Mouse (Mus musculus): ENCODE measurements at regions not wholly inside any gene's neighbourhood (a gene's known extent, or its start where the extent isn't known, plus 50 kb on each side); places are given as distances from the start of the nearest gene placed in this dataset.

DNA sequence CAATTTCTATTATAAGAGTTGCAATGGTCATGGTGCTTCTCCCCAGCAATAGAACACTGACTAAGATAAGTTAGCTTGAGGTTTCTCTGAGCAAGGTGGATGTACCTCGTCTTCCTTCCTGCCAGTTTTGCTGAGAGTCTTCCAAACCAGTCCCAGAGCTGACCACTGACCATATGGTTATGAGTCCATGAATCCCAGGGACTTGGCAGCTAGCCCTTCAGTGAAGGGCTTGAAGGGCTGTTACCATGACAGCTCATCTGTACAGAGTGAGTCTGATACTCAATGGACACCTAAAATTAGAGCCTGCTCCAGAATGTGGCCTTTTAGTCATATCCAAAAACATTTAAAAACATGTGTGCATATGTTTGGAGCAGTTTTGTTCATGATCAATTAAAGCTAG lies 297.5 kb upstream of the Thsd7b start:
- no peak for DNase-seq (ENCODE audit: low spot score in 2 of 2)

DNA sequence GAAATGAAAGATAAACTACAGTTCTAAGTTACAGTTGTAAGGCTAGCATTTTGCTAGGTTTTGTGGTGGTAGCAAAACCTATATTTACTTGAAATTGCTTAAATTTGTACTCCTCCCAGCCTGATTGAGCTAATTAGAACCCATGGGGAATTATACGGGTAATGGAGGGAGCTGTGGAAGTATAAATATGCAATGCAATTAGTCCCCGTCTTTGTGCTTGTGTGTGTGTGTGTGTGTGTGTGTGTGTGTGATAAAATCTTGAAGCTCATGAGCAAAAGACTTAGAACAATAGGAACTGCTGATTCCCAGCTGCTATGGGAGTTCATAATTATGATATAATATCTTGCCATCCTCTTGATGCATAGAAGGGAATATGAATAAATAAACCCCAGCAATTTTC lies 321.7 kb upstream of the Thsd7b start:
- DNase-seq (ENCODE audit: low spot score in 2 of 2), result no peak

DNA sequence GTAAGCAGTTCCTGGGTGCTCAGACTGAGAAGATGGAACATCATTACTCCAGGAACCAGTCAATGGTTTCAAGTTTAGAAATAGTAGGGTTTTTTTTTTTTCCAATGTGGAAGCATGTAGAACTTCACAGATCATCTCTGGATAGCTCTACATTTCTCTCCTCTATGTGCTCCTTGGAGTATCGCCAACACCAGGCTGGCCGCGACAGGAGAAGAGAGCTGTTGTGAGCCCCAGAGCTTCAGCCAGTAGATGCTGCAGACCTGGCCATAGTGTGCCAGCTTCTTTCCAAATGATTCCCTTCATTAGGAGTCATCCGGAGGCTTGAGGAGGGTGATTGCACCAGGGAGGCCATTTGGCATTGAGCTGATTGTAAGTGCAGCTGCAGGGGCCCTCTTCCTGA lies 322.6 kb upstream of the Thsd7b start:
- no peak for DNase-seq (ENCODE audit: low spot score in 2 of 2)

DNA sequence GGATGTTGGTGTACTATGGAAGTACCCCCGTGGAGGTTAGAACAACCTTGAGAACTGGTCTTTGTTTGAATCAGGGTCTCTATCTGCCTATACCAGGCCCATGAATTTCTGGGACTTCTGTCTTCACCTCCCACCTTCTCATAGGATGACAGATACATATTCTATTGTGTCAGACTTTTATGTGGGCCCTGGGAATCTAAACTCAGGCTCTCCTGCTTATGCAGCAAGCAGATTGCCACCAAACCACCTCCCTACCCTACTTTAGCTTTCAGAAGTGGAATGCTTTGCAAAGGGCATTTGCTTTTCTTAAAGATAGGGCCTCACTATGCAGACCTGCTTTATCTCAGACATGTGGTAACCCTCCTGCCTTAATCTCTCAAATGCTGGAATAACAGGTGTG lies 322.7 kb upstream of the Cxcr4 start:
- DNase-seq (ENCODE audit: low spot score in 2 of 2), result no peak

- DNase-seq (ENCODE audit: low spot score in 2 of 2), result no peak
Observed at GRCm38 (mm10) chr1:128912532-128912931, 320.4 kb upstream of the Cxcr4 start.

DNA sequence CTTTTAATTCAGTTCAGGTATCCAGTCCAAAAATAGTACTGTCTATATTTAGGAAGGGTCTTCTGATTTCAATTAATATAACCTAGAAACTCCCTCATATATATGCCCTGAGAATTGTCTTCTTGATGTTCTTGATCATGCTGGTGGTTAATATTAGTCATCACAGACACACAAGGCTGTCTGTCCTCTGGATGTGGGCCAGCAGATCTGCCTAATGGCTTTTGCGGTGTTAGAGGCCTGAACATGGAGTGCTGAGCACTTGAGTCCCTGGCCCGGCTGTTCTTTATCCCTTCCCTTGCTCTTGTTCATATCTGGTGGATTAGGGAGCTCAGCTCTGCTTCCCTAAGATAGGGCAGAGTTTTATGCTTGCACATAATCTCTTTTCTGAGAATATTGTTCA lies 315.5 kb upstream of the Cxcr4 start:
- no peak for DNase-seq (ENCODE audit: low spot score in 2 of 2)

GRCm38 (mm10) chr1:128898025-128898424 lies 305.9 kb upstream of the Cxcr4 start:
- DNase-seq (ENCODE audit: low spot score in 2 of 2), result no peak

GRCm38 (mm10) chr1:128894546-128894945 lies 302.5 kb upstream of the Cxcr4 start:
- no peak for DNase-seq (ENCODE audit: low spot score in 2 of 2)

DNA sequence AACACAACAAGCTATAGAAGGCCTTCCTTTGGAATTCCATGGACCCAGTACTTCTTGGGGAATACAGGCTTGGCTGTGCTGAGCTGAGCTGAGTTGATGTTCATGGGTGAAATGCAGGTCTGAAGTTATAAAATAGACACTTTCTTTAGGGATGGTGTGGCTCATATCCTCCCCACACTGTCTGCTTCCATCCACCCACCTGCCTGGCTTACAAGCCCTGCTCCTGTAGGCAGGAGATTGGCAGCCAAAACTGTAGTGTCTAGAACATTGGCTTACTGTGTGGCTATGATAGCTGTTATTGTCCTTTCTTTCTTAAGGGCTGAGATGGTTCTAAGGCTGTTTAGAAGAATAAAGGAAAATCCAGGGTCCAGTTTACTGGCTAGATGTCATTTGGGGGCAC lies 286.2 kb upstream of the Cxcr4 start:
- peak in 1 of 2 experiments; percentile 58 for DNase-seq (ENCODE audit: low spot score in 2 of 2)

DNA sequence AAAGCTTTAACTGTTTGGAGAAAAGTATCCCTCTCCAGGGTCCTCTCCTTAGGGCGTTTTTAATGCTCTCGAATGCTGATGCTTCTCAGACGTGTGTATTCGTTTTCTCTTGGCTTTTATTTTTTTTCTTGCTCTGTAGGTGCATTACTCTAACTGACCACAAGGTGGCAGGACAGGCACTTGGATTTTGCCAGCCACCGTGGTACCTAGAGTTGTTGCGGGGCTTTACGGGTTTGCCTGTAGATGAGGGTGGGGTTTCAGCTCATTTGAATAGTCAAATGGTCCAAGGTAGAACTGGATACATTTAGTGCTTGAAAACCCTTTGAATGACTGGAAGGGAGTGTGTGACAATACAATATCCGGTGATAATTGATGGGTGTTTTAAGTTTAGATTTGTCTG lies 283.2 kb upstream of the Cxcr4 start:
- no peak for DNase-seq (ENCODE audit: low spot score in 2 of 2)

GRCm38 (mm10) chr1:128874190-128874589 lies 282.1 kb upstream of the Cxcr4 start:
- DNase-seq (ENCODE audit: low spot score in 2 of 2), result no peak

GRCm38 (mm10) chr1:128868761-128869160 lies 276.7 kb upstream of the Cxcr4 start:
- DNase-seq (ENCODE audit: low spot score in 2 of 2), result no peak

- DNase-seq (ENCODE audit: low spot score in 2 of 2), result no peak
Observed at GRCm38 (mm10) chr1:128860537-128860936, 268.4 kb upstream of the Cxcr4 start.

GRCm38 (mm10) chr1:128860094-128860493 lies 268.0 kb upstream of the Cxcr4 start:
- DNase-seq (ENCODE audit: low spot score in 2 of 2), result no peak

GRCm38 (mm10) chr1:128858661-128859060 lies 266.6 kb upstream of the Cxcr4 start:
- no peak for DNase-seq (ENCODE audit: low spot score in 2 of 2)

DNA sequence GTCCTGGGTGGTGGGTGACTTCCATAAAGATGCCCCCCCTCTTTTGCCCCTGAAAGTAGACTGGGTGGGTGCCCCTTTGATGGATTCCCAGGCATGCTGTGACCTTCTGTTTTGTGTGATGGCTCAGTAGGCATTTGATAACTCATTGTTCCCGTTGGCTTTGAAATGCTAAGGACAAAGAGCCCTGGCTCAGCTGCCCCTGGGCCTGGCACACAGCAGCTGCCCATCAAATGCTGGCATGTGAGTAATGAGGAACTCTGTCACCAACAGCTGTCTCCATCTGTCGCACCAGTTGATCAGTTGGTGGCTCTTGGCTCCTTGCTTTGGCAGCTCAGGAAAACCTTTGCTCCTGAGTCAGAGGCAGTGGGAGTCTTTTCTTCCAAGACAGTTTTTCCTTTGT lies 264.8 kb upstream of the Cxcr4 start:
- DNase-seq (ENCODE audit: low spot score in 2 of 2), result no peak

- DNase-seq (ENCODE audit: low spot score in 2 of 2), result no peak
Observed at GRCm38 (mm10) chr1:128854649-128855048, 262.6 kb upstream of the Cxcr4 start.

DNA sequence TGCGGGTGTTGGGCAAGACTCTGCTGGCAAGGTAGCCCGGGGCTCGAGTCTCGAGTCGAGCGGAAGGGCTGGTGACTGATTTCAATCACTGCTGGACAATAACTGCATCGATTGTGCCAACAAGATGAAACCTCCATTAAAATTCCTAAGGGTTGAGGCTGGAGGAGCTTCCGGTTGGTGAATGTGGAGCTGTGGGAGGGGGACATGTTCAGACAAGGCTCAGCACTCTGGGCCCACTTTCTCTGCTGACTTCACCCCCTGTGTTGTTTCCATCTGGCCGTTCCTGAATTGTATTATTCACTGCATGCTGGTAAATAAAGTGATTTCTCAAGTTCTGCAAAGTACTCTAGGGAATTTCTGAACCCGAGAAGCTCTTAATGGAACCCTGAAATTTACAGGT lies 261.2 kb upstream of the Cxcr4 start:
- no peak for DNase-seq (ENCODE audit: low spot score in 2 of 2)

- no peak for DNase-seq (ENCODE audit: low spot score in 2 of 2)
Observed at GRCm38 (mm10) chr1:128837361-128837760, 245.3 kb upstream of the Cxcr4 start.

GRCm38 (mm10) chr1:128835510-128835909 lies 243.4 kb upstream of the Cxcr4 start:
- DNase-seq (ENCODE audit: low spot score in 2 of 2), result no peak

GRCm38 (mm10) chr1:128833096-128833715 lies 241.1 kb upstream of the Cxcr4 start:
- no peak for DNase-seq (ENCODE audit: low spot score in 2 of 2)

DNA sequence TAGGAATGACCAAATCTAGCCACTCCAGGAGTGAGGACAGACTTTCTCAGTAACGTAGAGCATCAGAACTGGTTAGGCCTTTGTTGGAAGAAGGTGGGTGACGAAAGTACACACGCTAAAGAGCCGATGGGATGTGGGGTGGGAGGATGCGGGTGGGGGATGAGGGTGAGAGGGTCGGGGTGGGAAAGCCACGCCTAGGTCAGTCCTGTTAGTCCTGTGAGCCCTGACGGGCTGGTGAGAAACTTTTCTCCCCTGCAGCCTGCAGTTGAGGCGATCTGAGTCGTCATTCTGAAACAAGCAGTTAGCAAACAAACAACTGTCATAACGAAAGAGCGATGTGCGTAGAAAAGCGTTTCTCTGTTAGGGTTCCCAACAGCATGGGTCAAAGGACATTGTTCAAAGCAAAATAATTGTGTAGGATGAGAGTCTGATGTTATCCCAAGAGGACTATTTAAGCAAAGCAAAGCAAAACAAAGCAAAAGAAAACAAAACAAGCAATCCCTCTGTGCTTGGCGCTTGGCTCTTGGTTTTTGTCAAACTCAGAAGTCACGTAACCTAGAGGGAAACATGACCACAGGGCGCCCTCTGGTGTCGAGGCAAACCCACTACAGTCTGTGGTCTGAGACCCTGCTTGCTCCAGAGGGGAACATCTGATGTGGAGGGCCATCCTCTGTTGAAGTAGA lies 240.2 kb upstream of the Cxcr4 start:
- peak; percentile 19 to 37 for DNase-seq (ENCODE audit: low spot score in 2 of 2)

GRCm38 (mm10) chr1:128830671-128831240 lies 238.7 kb upstream of the Cxcr4 start:
- no peak for DNase-seq (ENCODE audit: low spot score in 2 of 2)
